Mouse (Mus musculus) liver, postnatal 0 days (tissue): ENCODE data around the gene Lpcat2b. TPM values are rescaled to one million over a fixed set of nuclear protein-coding genes. Genes with fewer than 3 reads are reported as not detected.
"Not testable (repeated sequence)": the region's sequence is repeated elsewhere in the genome, so short reads cannot be mapped to it uniquely, and the experiment has no call there.

Experiments
- ATAC-seq: fragments of 200-750 bp; cut with Nextera tagmentation; 2 replicates; pipeline ENCODE4 v1.8.0; 2017; ENCODE audit warnings: mild to moderate bottlenecking, moderate library complexity
- DNase-seq: peaks from one replicate; pipeline ENCODE4 v3.0.0-alpha.2; 2016
- H3K27ac ChIP-seq: fragments of 300-500 bp; sonication (generic); 2 replicates; pipeline ENCODE4 v1.5.1; 2014; ENCODE audit warnings: antibody characterized with exemption, moderate library complexity, mild to moderate bottlenecking, low read depth
- H3K27me3 ChIP-seq: fragments of 300-500 bp; sonication (generic); 2 replicates; pipeline ENCODE4 v1.6.1; 2014; ENCODE audit warnings: low read length, control low read depth, mixed read lengths; ENCODE audit not compliant: insufficient read depth
- H3K36me3 ChIP-seq: fragments of 300-500 bp; sonication (generic); replicated peaks from 2 replicates; pipeline ENCODE4 v1.6.1; 2014; ENCODE audit warnings: mild to moderate bottlenecking, control low read depth, low read length, moderate library complexity, mixed read lengths; ENCODE audit not compliant: insufficient read depth
- H3K4me1 ChIP-seq: fragments of 300-500 bp; sonication (generic); 2 replicates; pipeline ENCODE4 v1.6.1; 2014; ENCODE audit warnings: antibody characterized with exemption, mild to moderate bottlenecking, control low read depth; ENCODE audit not compliant: insufficient read depth
- H3K4me2 ChIP-seq: fragments of 300-500 bp; sonication (generic); 2 replicates; pipeline ENCODE4 v1.6.1; 2014; ENCODE audit warnings: low read depth, mild to moderate bottlenecking, low read length, moderate library complexity, mixed read lengths
- H3K4me3 ChIP-seq: fragments of 300-500 bp; sonication (generic); 2 replicates; pipeline ENCODE4 v1.5.1; 2014; ENCODE audit warnings: low read depth, low read length
- H3K9ac ChIP-seq: fragments of 300-500 bp; sonication (generic); replicated peaks from 2 replicates; pipeline ENCODE4 v1.6.1; 2014; ENCODE audit warnings: mild to moderate bottlenecking, moderate library complexity
- H3K9me3 ChIP-seq: fragments of 300-500 bp; sonication (generic); 2 replicates; pipeline ENCODE4 v1.6.1; 2016; ENCODE audit warnings: mild to moderate bottlenecking, control low read depth, low read length, mixed read lengths
- CTCF ChIP-seq: sonication (generic); IDR thresholded peaks from 2 replicates; pipeline ENCODE4 v1.5.1; 2016; ENCODE audit warnings: antibody characterized with exemption, low read depth
- EP300 ChIP-seq: IDR thresholded peaks from 2 replicates; pipeline ENCODE4 v1.6.1; 2016; ENCODE audit warnings: antibody characterized with exemption, low read depth, mild to moderate bottlenecking
- WGBS: fragments of 180-500 bp; shearing (Covaris S2); extraction: QIAGEN DNeasy Blood & Tissue Kit; methylation state at CpG from one replicate; pipeline ENCODE4 v1.1.7; 2014; ENCODE audit not compliant: insufficient replicate concordance; 5-methylcytosine and 5-hydroxymethylcytosine counted together
- polyA plus RNA-seq: library from polyadenylated mRNA; unstranded; fragments of >200 nt; fragmentation: Nextera tagmentation; extraction: Ambion mirVana; gene quantifications from 2 replicates; pipeline ENCODE4 v1.2.1, GENCODE M21; 2015

Gene Lpcat2b
- polyA plus RNA-seq: not detected in 2 replicates

DNA sequence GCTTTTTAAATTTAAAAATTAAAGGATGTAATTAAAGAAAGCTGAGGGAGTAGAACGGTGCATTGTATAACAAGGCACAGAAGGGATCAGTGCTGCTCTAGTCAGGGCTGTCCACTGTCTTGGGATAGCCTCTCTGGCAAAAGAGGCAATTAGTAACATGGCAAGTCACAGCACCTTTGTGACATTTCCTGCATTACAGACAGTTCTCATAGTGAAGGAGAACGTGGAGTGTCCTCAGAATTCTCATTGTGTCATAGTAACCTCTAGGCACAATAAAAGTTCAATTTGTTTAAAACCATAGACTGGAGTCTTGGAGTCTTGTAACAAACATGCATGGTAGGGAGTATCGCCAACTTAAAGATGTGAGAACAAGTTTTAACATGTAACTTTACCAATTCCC, at the start of gene Lpcat2b:
Gene Lpcat2b (plus strand): TSS at position 301 of the 400 bp plus-strand sequence.
- DNase-seq: no peak
- Histone ChIP-seq H3K9me3 (no peaks in the 10 kb centered on the region), H3K4me1 (no peaks in the 10 kb centered on the region), H3K4me3 (no peak within 1 kb of the TSS), H3K36me3 (no peaks in the 10 kb centered on the region), H3K27ac (no peak within 1 kb of the TSS), H3K4me2 (no peak within 1 kb of the TSS), H3K9ac (no peak within 1 kb of the TSS), H3K27me3 (no peaks in the 10 kb centered on the region)
- no peak for ATAC-seq
- 62% methylated on average over 3 of the region's 3 CpGs for WGBS
- TF ChIP-seq EP300 (no peak), CTCF (no peak)

DNA sequence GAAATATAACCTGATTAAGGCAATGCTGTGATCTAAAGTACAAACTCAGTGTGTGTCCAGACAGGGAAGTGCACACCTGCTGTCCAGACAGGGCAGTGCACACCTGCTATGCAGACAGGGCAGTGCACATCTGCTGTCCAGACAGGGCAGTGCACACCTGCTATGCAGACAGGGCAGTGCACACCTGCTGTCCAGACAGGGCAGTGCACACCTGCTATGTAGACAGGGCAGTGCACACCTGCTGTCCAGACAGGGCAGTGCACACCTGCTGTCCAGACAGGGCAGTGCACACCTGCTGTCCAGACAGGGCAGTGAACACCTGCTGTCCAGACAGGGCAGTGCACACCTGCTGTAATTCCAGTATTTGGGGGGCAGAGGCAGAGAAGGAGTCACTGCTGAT, 44.9 kb upstream of the Lpcat2b start:
- H3K4me1 ChIP-seq, H3K4me2 ChIP-seq, H3K27ac ChIP-seq, H3K36me3 ChIP-seq, H3K9ac ChIP-seq, H3K9me3 ChIP-seq, H3K27me3 ChIP-seq, H3K4me3 ChIP-seq, DNase-seq, ATAC-seq: not testable (repeated sequence)
- TF ChIP-seq CTCF: 0 out of 2 replicates have a peak, but pooled peaks have one; percentile 15

DNA sequence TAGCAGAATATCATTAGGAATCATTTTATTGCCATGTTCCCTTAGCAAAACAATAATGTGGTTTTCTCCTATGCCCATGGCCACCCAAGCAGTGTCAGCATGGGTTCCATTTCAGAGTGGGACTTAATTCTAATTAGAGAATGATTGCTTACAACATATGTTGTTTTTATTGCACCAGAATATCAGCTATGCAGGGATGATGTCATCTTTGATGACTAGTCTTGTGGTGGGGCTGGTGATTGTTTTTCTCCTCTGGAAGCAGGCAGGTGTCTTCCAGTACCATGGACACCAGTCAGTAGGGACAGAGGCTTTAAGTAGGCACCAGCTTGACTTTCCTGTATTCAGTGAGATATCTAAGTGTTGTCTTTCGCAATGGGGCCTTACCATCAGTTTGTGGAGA, 43.6 kb upstream of the Lpcat2b start:
- Histone ChIP-seq H3K4me3 (no peak overlapping the region), H3K27ac (no peak overlapping the region), H3K27me3 (no peaks in the 10 kb centered on the region), H3K9me3 (no peaks in the 10 kb centered on the region), H3K9ac (no peak overlapping the region), H3K4me1 (no peaks in the 10 kb centered on the region), H3K4me2 (no peak overlapping the region), H3K36me3 (no peaks in the 10 kb centered on the region)
- no peak for DNase-seq
- TF ChIP-seq EP300 (no peak), CTCF (no peak)
- ATAC-seq: no peak
- 83% methylated on average over 1 of the region's 1 CpGs for WGBS

DNA sequence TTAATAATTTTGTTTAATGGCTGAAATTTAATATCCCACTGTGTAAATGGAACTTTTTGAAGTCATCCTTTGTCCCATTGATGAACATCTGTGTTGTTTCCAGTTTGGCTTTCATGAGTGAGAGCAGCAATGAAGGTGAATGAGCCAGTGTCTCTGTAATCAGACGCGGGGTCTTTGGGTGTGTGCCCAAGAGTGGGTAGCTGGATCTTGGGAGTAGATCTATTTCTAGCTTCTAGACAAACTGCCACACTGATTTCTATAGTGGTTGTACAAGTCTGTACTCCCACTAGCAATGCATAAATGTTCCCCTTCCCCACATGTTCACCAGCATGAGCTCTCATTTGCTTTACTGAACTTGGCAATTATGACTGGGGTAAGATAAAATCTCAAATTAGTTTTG, 42.0 kb upstream of the Lpcat2b start:
- TF ChIP-seq CTCF: no peak
- no peak for TF ChIP-seq EP300
- ATAC-seq: no peak
- no peak for DNase-seq
- Histone ChIP-seq H3K27ac (no peak overlapping the region), H3K9me3 (no peaks in the 10 kb centered on the region), H3K4me2 (no peak overlapping the region), H3K9ac (no peak overlapping the region), H3K36me3 (no peaks in the 10 kb centered on the region), H3K4me1 (no peaks in the 10 kb centered on the region), H3K4me3 (no peak overlapping the region), H3K27me3 (no peaks in the 10 kb centered on the region)
- WGBS: 86% methylated on average over 2 of the region's 2 CpGs

DNA sequence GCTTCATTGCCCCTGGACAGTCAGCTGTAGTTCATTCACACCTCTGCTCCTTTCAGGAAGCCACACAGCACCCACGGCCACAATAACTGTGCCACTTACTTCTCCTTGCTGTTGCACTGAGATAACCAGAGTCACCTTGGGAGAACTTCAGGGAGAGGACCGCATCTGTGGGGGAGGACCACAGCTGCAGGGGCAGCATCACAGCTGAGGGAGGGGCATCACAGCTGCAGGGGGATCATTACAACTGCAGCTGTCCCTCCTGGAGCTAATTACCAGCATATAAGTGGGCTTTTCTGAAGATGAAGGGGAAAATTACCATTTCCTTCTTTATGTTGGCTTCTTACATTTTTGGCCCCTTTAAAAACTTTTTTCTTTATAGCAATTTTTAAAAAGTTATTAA, 36.9 kb upstream of the Lpcat2b start:
- H3K9me3 ChIP-seq: no peaks in the 10 kb centered on the region
- TF ChIP-seq EP300: no peak
- no peak for TF ChIP-seq CTCF
- no peak overlapping the region for H3K9ac ChIP-seq
- no peak for DNase-seq
- H3K27ac ChIP-seq: no peak overlapping the region
- WGBS: 53% methylated on average over 2 of the region's 2 CpGs
- H3K36me3 ChIP-seq: no peaks in the 10 kb centered on the region
- no peak overlapping the region for H3K4me3 ChIP-seq
- ATAC-seq: no peak
- no peaks in the 10 kb centered on the region for H3K4me1 ChIP-seq
- H3K27me3 ChIP-seq: no peaks in the 10 kb centered on the region
- H3K4me2 ChIP-seq: no peak overlapping the region

DNA sequence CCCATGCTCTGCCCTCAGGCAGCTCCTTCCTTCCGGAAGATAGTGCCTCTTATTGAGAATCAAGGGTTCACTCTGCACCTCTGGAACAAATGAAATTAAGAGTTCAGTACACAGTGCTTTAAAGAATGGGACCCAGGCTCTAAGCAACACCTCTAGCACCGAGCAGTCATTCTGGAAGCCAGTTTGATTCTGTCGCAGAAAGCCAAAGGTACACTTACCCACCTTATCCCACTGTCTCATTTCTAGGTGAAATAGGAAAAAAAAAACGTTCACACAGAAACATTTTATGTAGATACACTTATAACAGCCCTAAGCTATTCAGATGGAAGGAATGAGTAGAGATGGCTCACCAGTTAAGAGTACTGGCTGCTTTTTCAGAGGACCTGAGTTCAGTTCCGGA, 28.9 kb upstream of the Lpcat2b start, which contains the start of gene Ephx4:
Gene Ephx4 (plus strand): TSS at position 301 of the 400 bp plus-strand sequence.
- Histone ChIP-seq H3K4me1 (no peaks in the 10 kb centered on the region; the same call in 1 of the 2 replicates), H3K4me3 (peak within 1 kb of the TSS; percentile 46), H3K9me3 (no peaks in the 10 kb centered on the region), H3K4me2 (peak within 1 kb of the TSS; percentile 76), H3K27me3 (peaks cover 37% of the 10 kb centered on the region), H3K36me3 (no peaks in the 10 kb centered on the region), H3K9ac (peak within 1 kb of the TSS; percentile 51; the same call in 1 of the 2 replicates), H3K27ac (no peak within 1 kb of the TSS)
- WGBS: 25% methylated on average over 5 of the region's 5 CpGs
- DNase-seq (no peak), ATAC-seq (no peak)
- TF ChIP-seq CTCF (no peak), EP300 (no peak)
